In the genomic region with DNA sequence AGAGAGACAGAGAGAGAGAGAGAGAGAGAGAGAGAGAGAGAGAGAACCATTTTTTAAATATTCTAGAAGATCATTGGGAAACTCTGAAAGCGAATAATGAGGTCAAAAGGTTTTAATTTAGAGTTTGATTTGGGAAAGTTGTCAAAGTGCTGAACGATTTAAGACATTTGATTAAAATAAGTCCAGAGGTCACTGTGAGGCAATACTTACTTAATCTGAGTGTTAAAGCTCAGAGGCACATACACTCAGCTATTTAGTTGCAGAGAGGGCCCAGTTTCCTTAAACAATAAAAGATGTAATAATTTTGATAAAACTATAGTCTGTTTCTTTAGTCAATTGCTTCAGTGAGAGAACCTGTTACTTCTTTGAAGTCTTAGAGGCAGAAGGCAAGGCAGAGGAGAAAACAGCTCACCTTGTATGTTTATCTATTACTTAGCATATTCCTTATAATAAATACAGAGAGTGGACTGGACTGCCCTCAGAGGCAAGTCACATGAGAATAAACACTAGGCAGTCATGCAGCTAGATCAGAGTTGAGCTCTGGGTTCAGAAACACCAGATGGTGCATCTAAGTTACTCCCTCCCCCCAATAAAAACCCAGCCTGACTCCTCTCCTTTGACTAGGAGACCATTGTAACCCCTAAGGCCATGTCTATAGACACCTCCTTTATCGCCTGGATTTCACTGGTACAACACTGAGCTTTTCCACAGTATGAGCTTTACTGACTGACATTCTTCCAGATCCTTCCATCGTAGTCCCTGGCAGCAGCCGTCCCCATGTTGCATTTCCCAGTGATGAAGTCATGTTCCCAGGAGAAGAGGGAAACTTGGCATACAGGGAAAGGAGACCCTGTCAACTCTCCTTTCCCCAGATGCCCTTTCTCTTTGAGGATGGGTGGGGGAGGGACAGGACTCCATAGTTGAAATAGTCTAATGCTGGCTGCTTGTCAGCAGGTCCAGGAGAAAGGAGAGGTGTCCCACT, we compare ENCODE assay signal across 21 mouse cellular contexts. TPM values are rescaled to one million over a fixed set of nuclear protein-coding genes. Genes with fewer than 3 reads are reported as not detected.
DNase-seq lines count a peak whose midpoint lies in the region; ATAC-seq lines count a peak whose summit lies in the region.
"Had no signal": no experiment of that assay in that cellular context is flagged by ENCODE, and none has a peak within 500 bp of the region (broad histone marks: within the 10 kb centered on the region; RNA-seq: fewer than 3 reads in every experiment).

No protein-coding gene starts in this region.

- H3K27ac ChIP-seq in heart, embryonic 15.5 days, result peak overlapping the region; percentile 32
- 0 out of 2 replicates have a peak overlapping the region, but pooled peaks have one; percentile 17 for H3K27ac ChIP-seq in midbrain, embryonic 10.5 days (replicated peaks)
- no peak overlapping the region for H3K27ac ChIP-seq in midbrain, embryonic 16.5 days (ENCODE audit: low read length)
- no peak overlapping the region for H3K27ac ChIP-seq in intestine, embryonic 15.5 days
- H3K27ac ChIP-seq: forebrain, embryonic 12.5 days; kidney, postnatal 0 days; lung, embryonic 15.5 days; neural tube, embryonic 13.5 days had no signal

- no peaks in the 10 kb centered on the region for H3K9me3 ChIP-seq in heart, embryonic 15.5 days (replicated peaks)
- H3K9me3 ChIP-seq in midbrain, embryonic 10.5 days (replicated peaks), result no peaks in the 10 kb centered on the region
- peaks cover 3% of the 10 kb centered on the region; the same call in 1 of the 2 replicates for H3K9me3 ChIP-seq in midbrain, embryonic 16.5 days (replicated peaks; ENCODE audit: control insufficient read depth, low read length, poor library complexity, severe bottlenecking)
- H3K9me3 ChIP-seq in intestine, embryonic 15.5 days, result no peaks in the 10 kb centered on the region
- H3K9me3 ChIP-seq: forebrain, embryonic 12.5 days; G1E; lung, embryonic 15.5 days had no signal

- intact Hi-C loops in heart, postnatal 36 days (cut with DNase I), result no loop called here
- intact Hi-C loops in heart, postnatal 10 days (cut with DNase I), result no loop called here

- no peak; the same call in 1 of the 2 replicates for ATAC-seq in heart, embryonic 15.5 days (replicated peaks; ENCODE audit: insufficient number of reproducible peaks, insufficient read depth, low FRiP score, low read depth)
- no peak for ATAC-seq in midbrain, embryonic 16.5 days
- ATAC-seq in intestine, embryonic 15.5 days, result peak; percentile 70; the same call in 1 of the 2 replicates
- ATAC-seq: CD4-positive, CD25-positive, alpha-beta regulatory T cell, adult 4 months had no signal

- DNase-seq in heart, postnatal 36 days, result no peak
- DNase-seq in midbrain, embryonic 10.5 days (ENCODE audit: low spot score), result no peak
- peak; percentile 36 to 52 for DNase-seq in heart, postnatal 10 days
- DNase-seq in lung, adult 18-20 months, result no peak
- DNase-seq: cerebellum, adult 11 months; cerebellum, postnatal 25 days; kidney, adult 11 months; left cerebral cortex, postnatal 4 days; right cerebral cortex, postnatal 14 days; thymus, postnatal 4 days had no signal

- H3K4me3 ChIP-seq in heart, embryonic 15.5 days, result no peak overlapping the region
- no peak overlapping the region for H3K4me3 ChIP-seq in midbrain, embryonic 10.5 days
- H3K4me3 ChIP-seq in midbrain, embryonic 16.5 days (ENCODE audit: low read depth, low read length), result no peak overlapping the region
- no peak overlapping the region for H3K4me3 ChIP-seq in intestine, embryonic 15.5 days (replicated peaks)
- H3K4me3 ChIP-seq: forebrain, embryonic 12.5 days; lung, embryonic 15.5 days; neural tube, embryonic 13.5 days had no signal

- H3K36me3 ChIP-seq in heart, embryonic 15.5 days, result no peaks in the 10 kb centered on the region
- no peaks in the 10 kb centered on the region for H3K36me3 ChIP-seq in midbrain, embryonic 10.5 days
- H3K36me3 ChIP-seq in midbrain, embryonic 16.5 days (ENCODE audit: control insufficient read depth, insufficient read depth, low read length), result no peaks in the 10 kb centered on the region
- no peaks in the 10 kb centered on the region for H3K36me3 ChIP-seq in intestine, embryonic 15.5 days
- H3K36me3 ChIP-seq: forebrain, embryonic 12.5 days; G1E; lung, embryonic 15.5 days; neural tube, embryonic 13.5 days had no signal

- H3K9ac ChIP-seq in heart, embryonic 15.5 days, result no peak overlapping the region
- H3K9ac ChIP-seq in midbrain, embryonic 16.5 days (ENCODE audit: low read depth, low read length), result no peak overlapping the region
- H3K9ac ChIP-seq in intestine, embryonic 15.5 days, result no peak overlapping the region
- H3K9ac ChIP-seq: forebrain, embryonic 12.5 days; lung, embryonic 15.5 days; neural tube, embryonic 13.5 days had no signal

- WGBS in heart, embryonic 15.5 days, result 53% methylated on average over 5 of the region's 5 CpGs
- WGBS in midbrain, embryonic 10.5 days, result 83% methylated on average over 5 of the region's 5 CpGs
- 69% methylated on average over 5 of the region's 5 CpGs for WGBS in midbrain, embryonic 16.5 days
- WGBS in intestine, embryonic 15.5 days, result 69% methylated on average over 5 of the region's 5 CpGs

- peaks cover 17% of the 10 kb centered on the region for H3K4me1 ChIP-seq in heart, embryonic 15.5 days (replicated peaks)
- H3K4me1 ChIP-seq in midbrain, embryonic 10.5 days, result peaks cover 7% of the 10 kb centered on the region
- H3K4me1 ChIP-seq in midbrain, embryonic 16.5 days (ENCODE audit: control insufficient read depth, insufficient read depth, low read length), result no peaks in the 10 kb centered on the region
- H3K4me1 ChIP-seq in intestine, embryonic 15.5 days (replicated peaks), result no peaks in the 10 kb centered on the region
- H3K4me1 ChIP-seq: lung, embryonic 15.5 days; neural tube, embryonic 13.5 days had no signal

- no peaks in the 10 kb centered on the region for H3K27me3 ChIP-seq in heart, embryonic 15.5 days
- H3K27me3 ChIP-seq in midbrain, embryonic 10.5 days (ENCODE audit: low read depth, poor library complexity, severe bottlenecking), result no peaks in the 10 kb centered on the region
- no peaks in the 10 kb centered on the region for H3K27me3 ChIP-seq in midbrain, embryonic 16.5 days (ENCODE audit: control insufficient read depth, insufficient read depth, low read depth, low read length)
- H3K27me3 ChIP-seq in intestine, embryonic 15.5 days (replicated peaks), result no peaks in the 10 kb centered on the region
- H3K27me3 ChIP-seq: forebrain, embryonic 12.5 days; lung, embryonic 15.5 days; neural tube, embryonic 13.5 days had no signal

- no peak overlapping the region for H3K4me2 ChIP-seq in heart, embryonic 15.5 days
- no peak overlapping the region for H3K4me2 ChIP-seq in midbrain, embryonic 16.5 days (ENCODE audit: low read length)
- no peak overlapping the region for H3K4me2 ChIP-seq in intestine, embryonic 15.5 days (replicated peaks)
- H3K4me2 ChIP-seq: forebrain, embryonic 12.5 days; liver, embryonic 11.5 days; lung, embryonic 15.5 days; neural tube, embryonic 13.5 days had no signal

RNA-seq across cellular contexts. Expression of gene Ccdc3, which starts 44.2 kb away (rescaled TPM):
- 6.8 and 9.4 TPM in 2 replicates for polyA plus RNA-seq in heart, embryonic 15.5 days (2015; fragmentation: Nextera tagmentation; extraction: Ambion mirVana)
- 1 to 10 TPM; 3.2 to 3.7 TPM for total RNA-seq in heart, postnatal 36 days (2021)
- polyA plus RNA-seq in midbrain, embryonic 10.5 days (2016; fragmentation: Nextera tagmentation; extraction: Ambion mirVana), result 3.6 and 4.4 TPM in 2 replicates
- polyA plus RNA-seq in midbrain, embryonic 16.5 days (2015; fragmentation: Nextera tagmentation; extraction: Ambion mirVana), result 6.0 and 6.6 TPM in 2 replicates
- total RNA-seq in heart, postnatal 10 days (2021), result 1 to 10 TPM; 8.2 to 8.6 TPM
- 9.2 and 10.3 TPM in 2 replicates for polyA plus RNA-seq in intestine, embryonic 15.5 days (2015; fragmentation: Nextera tagmentation; extraction: Ambion mirVana)
- total RNA-seq: G1E; megakaryocyte progenitor cell, adult 5-6 weeks had no signal
- polyA plus RNA-seq: CD4-positive, CD25-positive, alpha-beta regulatory T cell, adult 4 months; G1E had no signal

Comparison
In these comparisons a context has a peak if more than half of its experiments do, and no peak if none do; other contexts are left out.
1. H3K27ac ChIP-seq: peak in heart, embryonic 15.5 days (single experiment) and midbrain, embryonic 10.5 days (single experiment); none in midbrain, embryonic 16.5 days (single experiment) and intestine, embryonic 15.5 days (single experiment).
2. DNase-seq: peak in heart, postnatal 10 days (2 of 2); none in heart, postnatal 36 days (0 of 2), midbrain, embryonic 10.5 days (single experiment) and lung, adult 18-20 months (0 of 2).